Mouse (Mus musculus): ENCODE results near the gene Stt3b. TPM values are rescaled to one million over a fixed set of nuclear protein-coding genes. Genes with fewer than 3 reads are reported as not detected.
A peak's percentile ranks its signal among the peaks of the same experiment; 100 is the strongest.

Gene Stt3b
- total and polyA plus RNA-seq, 2 experiments from 2014 or later = 66.0 to 111 TPM

- Histone ChIP-seq H3K9ac (replicated peaks; ENCODE audit: low read length) (peak overlapping the region; percentile 98), H3K9me3 (ENCODE audit: low read length) (no peaks in the 10 kb centered on the region), H3K4me1 (ENCODE audit: insufficient read depth, low read length) (peaks cover 7% of the 10 kb centered on the region), H3K27ac (peak overlapping the region; percentile 99), H3K4me2 (ENCODE audit: low read depth, low read length) (peak overlapping the region; percentile 77), H3K27me3 (ENCODE audit: insufficient read depth, low read length) (no peaks in the 10 kb centered on the region), H3K36me3 (ENCODE audit: insufficient read depth, low read length) (no peaks in the 10 kb centered on the region), H3K4me3 (ENCODE audit: low read length) (peak overlapping the region; percentile 99)
- TF ChIP-seq CTCF (IDR thresholded peaks at IDR 0.05; ENCODE audit: low read depth) = no peak
- peak; percentile 42 for DNase-seq (ENCODE audit: low spot score)
- WGBS = 0% methylated on average over 18 of the region's 18 CpGs
- ATAC-seq = no peak
Measured at GRCm38 (mm10) chr9:115308941-115309380, 1.3 kb downstream of the Stt3b start.

DNA sequence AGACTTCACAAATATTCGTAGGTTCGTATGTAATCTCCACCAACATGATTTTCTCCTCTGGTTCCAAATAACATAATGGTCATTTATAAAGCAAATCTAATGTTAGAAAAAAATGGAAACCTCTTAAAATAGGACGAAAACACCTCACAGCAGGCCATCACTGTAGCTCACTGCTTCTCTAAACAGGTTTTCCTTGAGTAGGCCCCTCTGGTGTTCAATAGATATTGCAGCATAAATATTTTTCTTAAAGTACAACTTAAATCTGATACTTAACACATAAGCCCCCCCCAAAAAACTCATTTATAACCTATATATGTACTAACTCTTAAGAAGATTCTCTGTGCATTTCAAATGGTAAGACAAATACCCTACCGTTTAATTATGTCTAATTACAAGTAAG is 1.8 kb downstream of the Stt3b start:
- 0 out of 2 replicates have a peak, but pooled peaks have one; percentile 20 for TF ChIP-seq CTCF (IDR thresholded peaks at IDR 0.05; ENCODE audit: low read depth)
- no peaks in the 10 kb centered on the region for H3K9me3 ChIP-seq (ENCODE audit: low read length)

DNA sequence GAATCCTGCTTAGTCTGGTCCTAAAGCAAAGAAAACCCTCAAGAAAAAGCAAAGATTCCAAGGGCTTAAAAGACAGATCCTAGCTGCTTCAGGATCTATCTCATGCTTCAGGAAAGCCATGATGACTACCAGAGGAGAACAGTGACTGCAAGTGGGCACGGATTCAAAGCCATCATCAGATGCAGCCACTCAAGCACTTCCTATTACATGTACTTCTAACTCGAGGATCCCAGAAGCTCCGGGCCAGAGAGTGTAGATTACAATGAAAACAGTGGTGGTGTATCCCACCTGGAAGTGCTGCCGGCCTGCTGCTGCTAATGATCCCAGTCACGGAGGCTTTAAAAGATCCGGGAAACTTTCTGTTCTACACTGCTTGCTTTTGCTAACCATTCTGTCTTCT is 4.0 kb downstream of the Stt3b start:
- Histone ChIP-seq H3K4me2 (ENCODE audit: low read depth, low read length) (peak overlapping the region; percentile 77), H3K36me3 (ENCODE audit: insufficient read depth, low read length) (no peaks in the 10 kb centered on the region), H3K27me3 (ENCODE audit: insufficient read depth, low read length) (no peaks in the 10 kb centered on the region), H3K9ac (replicated peaks; ENCODE audit: low read length) (0 out of 2 replicates have a peak overlapping the region, but pooled peaks have one; percentile 7), H3K4me1 (ENCODE audit: insufficient read depth, low read length) (peaks cover 11% of the 10 kb centered on the region), H3K9me3 (ENCODE audit: low read length) (no peaks in the 10 kb centered on the region), H3K4me3 (ENCODE audit: low read length) (peak overlapping the region; percentile 99), H3K27ac (no peak overlapping the region)
- 15% methylated on average over 6 of the region's 6 CpGs for WGBS
- DNase-seq (ENCODE audit: low spot score) (peak; percentile 44), ATAC-seq (no peak)
- no peak for TF ChIP-seq CTCF (IDR thresholded peaks at IDR 0.05; ENCODE audit: low read depth)

More for the DNA sequence above, 1.8 kb downstream of the Stt3b start:
- ATAC-seq = no peak
- Histone ChIP-seq H3K36me3 (ENCODE audit: insufficient read depth, low read length) (no peaks in the 10 kb centered on the region), H3K27me3 (ENCODE audit: insufficient read depth, low read length) (no peaks in the 10 kb centered on the region), H3K4me2 (ENCODE audit: low read depth, low read length) (peak overlapping the region; percentile 77), H3K27ac (peak overlapping the region; percentile 99; the same call in 1 of the 2 replicates), H3K4me1 (ENCODE audit: insufficient read depth, low read length) (peaks cover 11% of the 10 kb centered on the region), H3K4me3 (ENCODE audit: low read length) (peak overlapping the region; percentile 99), H3K9ac (replicated peaks; ENCODE audit: low read length) (peak overlapping the region; percentile 98; the same call in 1 of the 2 replicates)
- WGBS = 8% methylated on average over 4 of the region's 4 CpGs
- peak; percentile 31 for DNase-seq (ENCODE audit: low spot score)

GRCm38 (mm10) chr9:115304149-115304548 is 6.1 kb downstream of the Stt3b start:
- no peak for ATAC-seq
- Histone ChIP-seq H3K9ac (replicated peaks; ENCODE audit: low read length) (no peak overlapping the region), H3K27me3 (ENCODE audit: insufficient read depth, low read length) (no peaks in the 10 kb centered on the region), H3K36me3 (ENCODE audit: insufficient read depth, low read length) (no peaks in the 10 kb centered on the region), H3K9me3 (ENCODE audit: low read length) (no peaks in the 10 kb centered on the region), H3K27ac (no peak overlapping the region), H3K4me1 (ENCODE audit: insufficient read depth, low read length) (peaks cover 11% of the 10 kb centered on the region), H3K4me2 (ENCODE audit: low read depth, low read length) (no peak overlapping the region), H3K4me3 (ENCODE audit: low read length) (no peak overlapping the region)
- TF ChIP-seq CTCF (IDR thresholded peaks at IDR 0.05; ENCODE audit: low read depth) = no peak
- DNase-seq (ENCODE audit: low spot score) = no peak
- WGBS = 76% methylated on average over 4 of the region's 4 CpGs

- no peak for ATAC-seq
- H3K4me1 ChIP-seq (ENCODE audit: insufficient read depth, low read length) = peaks cover 3% of the 10 kb centered on the region
- H3K27ac ChIP-seq = no peak overlapping the region
- WGBS = 81% methylated on average over 7 of the region's 7 CpGs
- no peak overlapping the region for H3K4me3 ChIP-seq (ENCODE audit: low read length)
- no peak overlapping the region for H3K4me2 ChIP-seq (ENCODE audit: low read depth, low read length)
- no peak for TF ChIP-seq CTCF (IDR thresholded peaks at IDR 0.05; ENCODE audit: low read depth)
- H3K27me3 ChIP-seq (ENCODE audit: insufficient read depth, low read length) = no peaks in the 10 kb centered on the region
- no peaks in the 10 kb centered on the region for H3K9me3 ChIP-seq (ENCODE audit: low read length)
- no peak for DNase-seq (ENCODE audit: low spot score)
- no peaks in the 10 kb centered on the region for H3K36me3 ChIP-seq (ENCODE audit: insufficient read depth, low read length)
- H3K9ac ChIP-seq (replicated peaks; ENCODE audit: low read length) = no peak overlapping the region
Measured at GRCm38 (mm10) chr9:115301593-115301992, 8.6 kb downstream of the Stt3b start.

DNA sequence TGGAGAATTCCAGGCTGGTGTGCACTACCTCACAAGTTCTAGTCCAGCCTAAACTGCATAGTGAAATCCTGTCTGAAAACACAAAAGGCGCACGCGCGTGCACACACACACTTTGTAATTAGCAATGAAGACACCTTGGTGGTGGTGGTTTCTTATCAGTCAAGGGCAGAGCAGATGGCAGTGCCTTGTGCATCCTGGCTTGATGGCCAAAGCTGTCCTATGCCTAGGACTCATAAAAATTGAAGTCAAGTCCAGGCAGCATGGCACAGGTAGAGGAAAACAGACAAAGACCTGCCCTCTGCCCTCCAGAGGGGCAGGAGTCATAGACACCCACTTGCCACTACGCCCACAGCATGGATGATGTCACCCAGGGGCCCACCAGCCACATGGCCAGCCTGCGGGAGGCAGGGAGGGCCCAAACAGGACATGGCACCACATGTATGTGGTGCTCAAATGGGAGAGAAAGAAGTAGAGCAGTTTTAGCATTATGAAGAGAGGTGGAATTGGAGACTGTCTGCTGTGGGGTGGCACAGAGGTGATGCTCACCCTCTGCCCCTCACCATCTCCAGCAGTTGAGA is 9.1 kb downstream of the Stt3b start:
- peaks cover 3% of the 10 kb centered on the region; the same call in 1 of the 2 replicates for H3K4me1 ChIP-seq (ENCODE audit: insufficient read depth, low read length)
- WGBS = 94% methylated on average over 6 of the region's 6 CpGs

GRCm38 (mm10) chr9:115296738-115297137 is 13.5 kb downstream of the Stt3b start:
- no peaks in the 10 kb centered on the region for H3K9me3 ChIP-seq (ENCODE audit: low read length)
- no peak overlapping the region for H3K4me2 ChIP-seq (ENCODE audit: low read depth, low read length)
- no peak overlapping the region for H3K9ac ChIP-seq (replicated peaks; ENCODE audit: low read length)
- no peak for ATAC-seq
- no peak for DNase-seq (ENCODE audit: low spot score)
- H3K36me3 ChIP-seq (ENCODE audit: insufficient read depth, low read length) = no peaks in the 10 kb centered on the region
- no peak overlapping the region for H3K27ac ChIP-seq
- no peak for TF ChIP-seq CTCF (IDR thresholded peaks at IDR 0.05; ENCODE audit: low read depth)
- no peaks in the 10 kb centered on the region for H3K27me3 ChIP-seq (ENCODE audit: insufficient read depth, low read length)
- 46% methylated on average over 7 of the region's 7 CpGs for WGBS
- H3K4me1 ChIP-seq (ENCODE audit: insufficient read depth, low read length) = peaks cover 5% of the 10 kb centered on the region; the same call in 1 of the 2 replicates
- H3K4me3 ChIP-seq (ENCODE audit: low read length) = no peak overlapping the region

More for the DNA sequence above, 9.1 kb downstream of the Stt3b start:
- ATAC-seq = no peak
- no peaks in the 10 kb centered on the region for H3K36me3 ChIP-seq (ENCODE audit: insufficient read depth, low read length)
- no peaks in the 10 kb centered on the region for H3K9me3 ChIP-seq (ENCODE audit: low read length)
- no peak overlapping the region for H3K4me2 ChIP-seq (ENCODE audit: low read depth, low read length)
- no peak for TF ChIP-seq CTCF (IDR thresholded peaks at IDR 0.05; ENCODE audit: low read depth)
- no peak for DNase-seq (ENCODE audit: low spot score)
- H3K4me3 ChIP-seq (ENCODE audit: low read length) = no peak overlapping the region
- no peak overlapping the region for H3K27ac ChIP-seq
- no peak overlapping the region for H3K9ac ChIP-seq (replicated peaks; ENCODE audit: low read length)
- no peaks in the 10 kb centered on the region for H3K27me3 ChIP-seq (ENCODE audit: insufficient read depth, low read length)

Data from hindbrain, postnatal 0 days (tissue).